Mouse (Mus musculus): ENCODE measurements at regions not wholly inside any gene's neighbourhood (a gene's known extent, or its start where the extent isn't known, plus 50 kb on each side); places are given as distances from the start of the nearest gene placed in this dataset.
"Not testable (repeated sequence)": the region's sequence is repeated elsewhere in the genome, so short reads cannot be mapped to it uniquely, and the experiment has no call there.

DNA sequence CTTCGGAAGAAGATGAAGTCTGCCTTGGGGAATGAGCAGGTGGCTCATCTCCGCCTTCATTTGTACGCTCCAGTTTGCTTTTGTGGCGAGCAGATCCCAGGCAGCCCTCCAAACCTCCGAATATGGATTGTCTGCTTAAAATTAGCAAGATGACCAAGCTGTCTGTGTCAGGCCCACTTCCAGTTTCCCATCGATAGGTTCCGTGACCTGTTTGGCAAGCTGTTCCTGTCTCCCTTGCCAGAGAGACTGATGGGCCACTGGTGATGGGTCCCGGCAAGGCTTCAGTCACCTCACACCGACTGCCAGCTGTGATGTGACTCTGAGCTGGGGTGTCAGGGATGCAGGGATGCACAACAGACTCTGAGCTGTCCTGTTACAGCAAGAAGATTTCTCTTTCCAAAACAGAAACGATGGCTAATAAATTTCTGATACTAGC is 96.4 kb downstream of the Enc1 start:
- no peak for DNase-seq

DNA sequence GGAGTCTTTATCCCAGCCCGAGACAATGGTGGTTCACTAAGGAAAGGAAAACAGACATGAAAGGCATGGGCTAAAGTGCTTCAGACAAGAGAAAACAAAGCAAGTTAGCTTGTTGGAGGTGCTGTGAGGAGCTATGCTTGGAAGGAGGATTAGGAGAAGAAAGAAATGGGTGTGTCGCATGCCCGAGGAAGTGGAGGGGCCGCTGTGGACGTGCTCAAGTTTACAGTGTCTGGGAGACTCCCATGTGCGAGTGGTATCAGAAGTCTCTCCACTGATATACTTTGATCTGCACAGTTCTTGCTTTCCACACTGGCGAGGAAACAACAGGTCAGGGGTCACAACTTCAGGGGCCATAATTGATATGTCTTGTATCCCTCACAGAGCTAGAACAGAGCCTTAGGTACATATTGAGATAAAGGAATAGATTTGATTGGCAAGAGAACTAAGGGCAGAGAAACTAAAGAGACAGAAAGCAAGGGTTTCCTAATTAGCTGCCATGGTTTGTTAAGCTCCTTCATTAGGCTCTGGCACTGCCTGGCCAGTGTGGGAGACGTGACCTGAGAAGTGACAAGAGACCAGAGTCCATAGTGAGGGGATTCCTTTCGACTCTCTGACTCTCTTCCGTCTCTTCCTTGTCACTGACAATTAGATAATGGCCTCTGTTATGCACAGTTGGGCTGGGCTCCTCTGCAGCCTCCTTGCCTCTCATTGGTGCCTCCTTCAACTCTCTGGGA is 93.1 kb downstream of the Enc1 start:
- no peak for DNase-seq

DNA sequence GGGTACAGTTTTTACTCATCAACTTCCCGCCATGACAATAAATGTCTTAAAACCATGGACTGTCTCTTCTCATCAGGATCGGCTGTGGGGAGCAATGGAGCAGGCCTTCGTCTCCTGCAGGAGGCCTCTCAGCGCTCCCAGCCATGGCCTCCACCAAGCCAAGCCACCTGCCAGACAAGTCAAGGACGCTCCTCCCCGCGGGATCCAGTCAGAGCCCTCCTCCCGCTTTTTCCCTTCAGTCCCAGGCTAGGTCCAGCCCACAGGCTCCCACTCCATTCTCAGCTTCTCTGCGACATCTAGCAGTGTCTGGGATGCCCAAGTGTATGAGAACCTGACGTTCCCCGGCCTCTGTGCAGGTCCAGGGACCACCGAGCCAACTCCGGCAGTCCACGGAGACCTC is 90.2 kb downstream of the Enc1 start:
- DNase-seq = no peak

DNA sequence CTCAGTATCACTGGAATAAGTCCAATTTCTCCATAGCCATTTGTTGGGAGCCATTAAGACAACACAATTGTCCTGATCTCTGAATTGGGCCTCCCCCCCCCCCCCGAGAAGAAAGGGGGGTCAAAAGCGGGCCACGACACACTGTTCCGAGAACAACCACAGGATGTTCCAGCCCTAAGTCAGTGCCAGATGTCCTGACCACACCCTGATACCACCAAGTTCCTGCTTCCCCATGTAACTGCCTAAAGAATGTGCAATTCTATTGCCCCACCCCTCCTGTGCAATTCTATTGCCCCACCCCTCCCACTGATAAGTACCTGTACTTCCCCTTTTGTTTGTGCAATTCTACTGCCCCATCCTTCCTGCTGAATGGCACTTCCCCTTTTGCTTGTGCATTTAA is 80.4 kb downstream of the Enc1 start:
- not testable (repeated sequence) for DNase-seq

DNA sequence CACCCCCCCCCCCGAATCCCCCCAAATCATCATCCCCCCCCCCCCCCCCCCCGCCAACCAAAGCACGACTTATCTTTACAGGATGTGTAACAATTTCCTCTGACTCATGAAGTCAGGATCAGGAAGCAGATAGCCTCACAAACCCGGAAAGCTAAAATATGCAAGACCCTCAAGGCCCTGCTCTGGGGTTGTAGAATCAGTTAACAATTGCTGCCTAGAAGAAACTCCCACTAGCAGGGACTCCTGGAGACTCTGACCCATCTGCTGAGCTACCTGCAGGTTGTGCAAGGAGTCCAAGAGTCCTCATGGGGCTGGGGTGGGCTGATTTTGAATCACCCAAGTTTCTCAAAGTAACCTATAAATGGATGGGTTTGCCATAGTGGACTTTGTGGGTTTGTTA is 79.9 kb downstream of the Enc1 start:
- no peak for DNase-seq

DNA sequence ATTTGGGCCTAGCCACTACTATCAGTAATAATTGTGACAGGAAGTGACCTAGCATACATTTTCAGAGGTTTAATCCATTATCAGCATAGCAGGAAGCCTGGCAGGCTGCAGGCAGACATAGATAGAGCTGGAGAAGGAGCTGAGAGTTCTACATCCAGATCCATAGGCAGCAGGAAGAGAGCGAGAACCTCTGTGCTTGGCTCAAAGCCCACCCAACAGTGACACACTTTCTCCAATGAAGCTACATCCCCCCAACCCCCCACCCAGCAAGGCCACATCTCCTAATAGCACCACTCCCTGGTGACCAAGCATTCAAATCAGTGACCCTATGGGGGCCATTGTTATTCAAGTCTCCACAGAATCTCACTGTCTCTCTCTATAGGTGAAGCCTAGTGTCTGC is 79.4 kb downstream of the Enc1 start:
- no peak for DNase-seq

DNA sequence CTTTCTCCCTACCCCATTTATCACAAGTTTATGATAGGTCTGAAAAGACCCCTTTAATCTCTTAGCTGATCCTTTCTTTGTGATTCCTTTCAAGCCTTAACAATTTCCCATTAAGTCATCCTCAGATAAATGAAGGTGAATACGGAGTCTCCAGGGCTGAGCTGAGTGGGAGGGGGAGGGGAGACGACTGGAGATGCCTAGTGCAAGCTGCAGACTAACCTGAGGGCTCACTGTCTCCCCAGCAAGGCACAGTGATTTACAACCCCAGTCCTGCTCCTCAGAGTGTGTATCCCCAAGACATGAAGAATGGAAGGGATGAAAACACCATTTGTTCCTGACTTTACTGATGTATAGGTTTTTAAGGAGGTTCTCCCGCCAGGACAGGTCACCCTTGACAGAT is 76.7 kb downstream of the Enc1 start:
- no peak for DNase-seq

DNA sequence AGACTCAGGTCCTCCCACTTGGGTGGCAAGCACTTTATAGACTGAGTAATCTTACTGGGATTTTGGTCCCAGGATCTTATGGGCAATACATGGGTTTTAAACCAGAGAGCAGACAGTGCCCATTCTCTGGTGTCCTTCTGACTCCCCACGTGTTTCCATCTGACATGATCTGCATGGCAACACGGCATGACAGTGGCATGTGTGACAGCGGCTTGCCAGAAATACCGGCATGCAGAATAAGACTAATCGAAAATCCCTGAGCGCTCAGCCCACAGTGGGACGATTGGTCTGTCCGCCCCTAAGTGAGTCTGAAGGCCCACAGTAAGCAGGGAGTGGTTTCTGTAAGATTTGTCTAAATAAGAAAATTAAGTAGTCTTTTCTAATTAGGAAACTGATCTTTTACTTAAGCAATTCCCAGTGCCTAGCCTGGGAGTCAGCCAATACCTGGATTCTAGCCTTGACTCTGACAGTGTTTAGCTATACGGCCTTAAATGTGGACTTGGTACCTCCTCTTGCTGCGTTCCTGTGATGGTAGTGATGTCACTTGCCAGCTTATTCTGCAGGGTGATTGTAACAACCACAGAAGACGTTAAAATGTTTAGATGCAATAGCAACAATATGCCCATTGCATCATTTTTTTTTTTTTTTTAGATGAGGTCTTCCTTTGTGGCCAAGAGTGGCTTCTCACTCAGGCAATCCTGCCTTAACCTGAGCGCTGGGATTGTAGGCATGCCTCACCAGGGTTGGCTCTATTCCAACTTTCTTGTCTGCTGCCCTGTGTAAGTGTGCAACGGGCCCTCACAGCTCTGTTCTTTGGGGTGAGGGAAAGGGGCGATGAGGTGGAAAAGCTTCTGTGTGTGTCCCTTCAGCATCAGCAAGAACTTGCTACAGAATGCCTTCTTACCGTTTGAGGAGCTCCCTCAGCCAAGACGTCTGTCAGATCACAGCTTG is 71.8 kb downstream of the Enc1 start:
- DNase-seq = no peak

DNA sequence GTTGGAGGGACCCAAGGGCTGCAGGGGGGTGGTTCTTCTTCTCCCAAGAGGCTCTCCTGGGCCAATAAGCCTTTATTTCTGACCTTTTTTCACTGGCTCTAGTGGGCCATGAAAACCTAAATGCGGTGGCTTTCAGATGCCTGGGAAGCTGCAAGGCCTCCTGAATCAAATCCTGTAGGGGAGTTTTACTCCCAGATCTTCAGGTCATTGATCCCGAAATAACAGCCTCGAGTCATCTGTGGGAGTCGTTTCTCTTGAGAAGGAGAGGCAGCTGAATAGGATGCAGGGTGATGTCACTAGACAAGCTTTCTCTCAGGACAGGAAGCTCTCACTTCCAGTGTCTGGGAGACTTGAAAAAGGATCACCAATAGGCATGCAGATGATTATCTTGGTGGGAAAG is 70.4 kb downstream of the Enc1 start:
- DNase-seq = no peak

DNA sequence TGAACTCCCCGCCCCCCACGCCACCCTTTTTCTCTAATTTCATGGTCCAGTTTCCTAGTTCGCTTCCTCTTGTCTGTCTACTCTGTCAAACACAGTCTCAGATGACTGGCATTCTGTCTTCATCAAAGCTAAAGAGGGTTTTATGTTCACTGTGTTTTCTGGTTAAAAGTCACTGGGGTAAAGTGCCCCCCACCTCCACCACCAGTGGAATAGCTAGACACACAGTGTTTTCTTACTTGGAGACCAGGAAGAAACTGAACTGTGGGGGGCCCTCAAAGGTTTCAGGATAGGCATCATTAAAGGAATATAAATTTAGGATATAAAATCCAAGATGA is 69.9 kb downstream of the Enc1 start:
- DNase-seq = no peak

DNA sequence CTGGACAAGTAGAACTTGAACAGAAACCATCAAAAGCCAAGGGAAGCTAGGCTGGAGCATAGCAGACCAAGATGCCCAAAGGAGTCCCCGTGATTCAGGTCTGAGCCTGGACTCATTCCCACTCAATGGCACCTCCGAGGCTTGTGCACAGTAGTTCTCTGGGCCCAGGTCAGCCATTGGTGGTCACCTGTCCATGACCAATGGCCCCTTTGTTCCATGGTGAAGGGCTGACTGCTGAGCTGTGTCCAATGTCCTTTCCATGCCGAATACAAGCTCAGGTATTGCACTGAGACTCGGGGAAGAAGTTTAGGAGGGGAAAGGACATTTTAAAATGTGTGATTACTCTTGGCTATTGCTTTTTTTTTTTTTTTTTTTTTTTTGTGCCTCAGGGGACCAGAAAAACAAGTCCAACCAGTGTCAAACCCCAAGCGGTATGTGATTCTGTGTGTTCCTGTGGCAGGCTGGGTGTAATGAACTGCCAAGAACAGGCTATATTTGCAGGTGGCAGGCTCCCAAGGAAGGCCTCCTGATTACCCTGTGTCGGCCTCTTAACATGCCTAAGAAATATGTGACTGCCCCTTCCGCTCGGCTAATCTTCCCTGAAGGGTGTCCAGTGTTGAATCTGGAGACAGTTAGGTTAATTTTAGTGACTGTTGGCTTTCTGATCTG is 69.4 kb downstream of the Enc1 start:
- DNase-seq = no peak

DNA sequence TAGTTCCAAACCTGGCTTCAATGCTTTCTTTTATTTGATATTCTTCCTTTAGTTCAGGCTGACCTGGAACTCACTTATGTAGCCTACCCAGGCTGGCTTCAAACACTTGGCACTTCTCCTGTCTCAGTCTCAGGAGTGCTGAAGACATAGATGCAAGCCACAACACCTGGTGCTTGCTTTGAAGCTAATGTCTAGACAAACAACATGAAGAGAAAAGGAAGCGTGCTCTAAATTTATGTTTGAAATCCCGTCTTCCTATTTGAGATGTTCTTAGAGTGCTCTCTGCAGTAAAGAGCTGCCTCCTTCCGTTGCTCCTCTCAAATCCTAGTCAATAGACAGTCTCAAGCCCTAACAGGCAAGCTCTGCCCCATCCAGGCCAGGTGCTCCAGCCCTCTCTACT is 68.5 kb downstream of the Enc1 start:
- no peak for DNase-seq

DNA sequence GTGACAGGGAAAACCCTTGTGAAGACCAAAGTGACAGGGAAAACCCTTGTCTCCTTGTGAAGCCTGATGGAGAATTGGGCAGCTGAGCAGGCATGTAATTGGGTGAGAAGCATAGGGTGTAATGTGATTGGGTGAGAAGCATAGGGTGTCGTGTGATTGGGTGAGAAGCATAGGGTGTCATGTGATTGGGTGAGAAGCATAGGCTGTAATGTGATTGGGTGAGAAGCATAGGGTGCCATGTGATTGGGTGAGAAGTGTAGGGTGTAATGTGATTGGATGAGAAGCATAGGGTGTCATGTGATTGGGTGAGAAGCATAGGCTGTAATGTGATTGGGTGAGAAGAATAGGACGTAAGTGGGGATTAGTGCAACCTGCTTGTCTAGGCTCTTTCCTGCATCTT is 67.5 kb downstream of the Enc1 start:
- no peak for DNase-seq
